Mouse (Mus musculus) thymus, postnatal 14 days (tissue): Measurements from ENCODE around the gene Gabrg3.

Experiments used
- DNase-seq: peaks from one replicate; pipeline ENCODE4 v3.0.0; 2021

Gene Gabrg3

GRCm38 (mm10) chr7:57386517-57387340 is at the start of gene Gabrg3:
Gene Gabrg3 (minus strand): TSS chr7:57387188.
- no peak for DNase-seq

DNA sequence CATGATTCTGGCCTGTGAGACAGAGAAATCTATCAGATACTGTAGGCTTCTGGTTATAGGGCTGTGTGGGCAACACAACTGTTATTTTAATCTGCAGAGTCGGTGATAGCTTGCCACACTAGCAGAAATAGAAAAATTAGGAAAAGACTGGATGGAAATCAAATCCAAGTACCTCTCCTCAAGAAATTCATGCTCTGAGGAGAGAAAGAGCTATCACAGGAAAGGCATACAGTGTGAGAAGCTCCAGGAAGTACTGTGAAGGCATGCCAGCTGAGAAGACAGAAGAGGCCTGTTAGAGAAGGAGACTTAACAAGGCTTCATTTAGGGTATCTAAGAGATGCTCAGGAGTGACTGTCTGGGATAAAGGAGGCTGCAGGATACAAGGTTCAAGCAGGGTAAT is 35.7 kb upstream of the Gabrg3 start:
- no peak for DNase-seq

DNA sequence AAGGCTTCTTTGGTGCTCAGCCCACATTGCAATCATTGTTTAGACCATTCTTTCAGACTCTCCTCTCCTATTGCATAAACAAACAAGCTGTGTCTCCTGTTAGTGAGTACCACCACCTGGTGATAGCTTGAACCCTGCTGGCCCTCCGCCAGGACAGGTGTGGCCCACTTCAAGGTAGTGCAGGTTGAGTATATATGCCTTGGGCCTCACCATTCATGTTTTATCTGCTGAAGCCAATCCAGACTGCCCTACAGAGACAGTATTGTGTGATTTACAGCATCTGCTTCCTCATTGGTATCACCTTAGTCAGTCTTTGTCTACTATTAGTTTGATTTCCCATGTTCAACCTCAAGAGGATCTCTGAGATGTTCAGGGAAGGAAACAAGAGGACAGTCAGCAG is 34.1 kb upstream of the Gabrg3 start:
- DNase-seq, result no peak

- DNase-seq, result no peak
These were observed 32.4 kb upstream of the Gabrg3 start, which contains the start of gene Gabrb3 for GRCm38 (mm10) chr7:57419392-57419791. Gene Gabrb3 (plus strand): TSS chr7:57419692.

DNA sequence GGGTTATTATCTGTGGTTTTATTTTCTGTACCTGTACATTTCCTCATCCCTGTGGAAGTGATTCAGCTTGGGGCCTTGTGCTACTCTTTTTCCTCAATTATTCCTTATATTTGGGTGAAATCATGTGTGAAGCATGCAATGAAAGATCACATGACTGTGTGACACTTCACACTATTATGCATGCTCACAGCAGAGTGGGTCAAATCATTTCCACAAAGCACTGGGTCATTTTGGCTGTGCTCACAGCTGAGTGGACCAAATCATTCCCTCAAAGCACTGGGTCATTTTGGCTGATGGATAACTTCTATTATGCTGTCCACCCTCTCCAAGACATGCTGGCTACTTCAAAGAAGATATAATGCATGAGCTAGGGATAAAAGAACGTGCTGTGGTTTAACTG is 25.9 kb upstream of the Gabrg3 start:
- DNase-seq, result no peak

GRCm38 (mm10) chr7:57411163-57411562 is 24.2 kb upstream of the Gabrg3 start:
- no peak for DNase-seq

- DNase-seq, result no peak
These were observed 6.6 kb upstream of the Gabrg3 start for GRCm38 (mm10) chr7:57393551-57393950.

GRCm38 (mm10) chr7:57390046-57390445 is 3.1 kb upstream of the Gabrg3 start:
- no peak for DNase-seq

DNA sequence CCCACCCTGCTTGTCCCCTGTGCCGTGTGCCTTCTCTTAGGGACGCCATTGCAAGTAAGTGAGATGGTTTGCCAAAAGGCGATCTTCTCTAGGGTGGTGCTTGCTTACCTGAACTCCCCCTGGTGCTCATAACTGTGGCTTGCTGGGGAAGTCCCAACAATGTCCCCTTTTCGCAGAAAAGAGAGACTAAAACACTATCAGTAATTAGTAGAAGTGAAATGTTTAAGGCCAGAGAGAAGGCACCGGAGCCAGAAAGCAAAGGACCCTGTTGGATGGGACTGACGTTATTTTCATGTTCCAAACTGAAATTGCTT is 310 bp upstream of the Gabrg3 start:
- DNase-seq, result no peak

- no peak for DNase-seq
These were observed 2.9 kb downstream of the Gabrg3 start for GRCm38 (mm10) chr7:57384112-57384511.

DNA sequence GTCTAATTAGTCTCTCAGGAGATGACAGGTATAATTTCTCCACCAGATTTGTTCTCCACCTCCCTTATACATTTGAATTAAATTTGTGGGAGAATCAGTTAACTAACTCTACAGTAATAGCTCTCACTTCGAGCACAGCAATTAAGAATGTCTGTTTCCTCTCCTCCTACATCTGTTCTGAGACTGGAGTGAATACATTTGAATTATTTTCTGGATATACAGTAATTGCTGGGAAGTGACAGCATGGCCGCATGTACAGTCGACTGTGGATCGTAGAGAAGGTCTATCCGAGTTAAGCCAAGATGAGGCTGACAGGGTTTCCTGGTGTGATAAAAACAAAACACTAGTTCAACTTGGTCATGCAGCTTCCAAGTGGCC is 21.0 kb downstream of the Gabrg3 start:
- DNase-seq, result no peak

DNA sequence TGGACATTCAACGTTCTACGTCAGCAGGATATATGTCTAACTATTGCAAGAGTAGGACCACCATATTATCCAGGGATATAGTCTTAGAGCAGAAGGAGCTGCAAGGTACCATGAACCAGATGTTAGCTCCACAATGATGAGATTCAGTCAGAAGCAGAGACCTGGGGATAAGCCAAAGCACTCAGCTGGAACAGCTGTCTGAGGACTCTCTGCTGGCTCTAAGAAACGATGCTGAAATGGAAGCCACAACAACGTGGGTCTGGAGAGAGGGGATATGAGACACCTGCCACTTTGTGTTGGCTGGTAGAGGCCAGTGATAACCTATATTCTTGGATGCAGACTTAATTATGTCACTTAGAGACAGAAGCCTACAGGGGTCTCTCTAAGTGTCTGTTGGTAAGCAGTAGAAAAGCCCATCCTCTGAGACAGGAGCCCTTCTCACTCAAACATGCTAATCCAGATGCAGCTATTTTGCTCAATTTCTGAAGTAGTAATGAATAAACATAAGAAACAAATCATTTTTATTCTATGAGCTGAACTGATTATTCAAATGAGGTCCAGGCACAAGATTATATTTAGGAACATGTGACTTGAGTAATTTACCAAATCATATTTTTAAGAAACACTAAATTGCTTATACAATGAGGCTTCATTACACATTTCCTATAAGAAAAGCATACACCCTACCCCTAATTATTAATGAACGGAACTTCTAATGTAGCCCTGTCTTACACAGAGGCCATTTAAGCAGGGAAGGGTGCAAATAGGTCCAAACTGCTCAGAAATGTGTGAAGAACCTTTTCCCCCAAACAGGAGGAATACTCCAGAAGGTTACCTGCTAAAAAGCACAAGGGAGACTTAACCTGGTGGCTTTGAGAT is 21.6 kb downstream of the Gabrg3 start:
- no peak for DNase-seq

GRCm38 (mm10) chr7:57363812-57364211 is 23.2 kb downstream of the Gabrg3 start:
- DNase-seq, result no peak

- no peak for DNase-seq
These were observed 29.0 kb downstream of the Gabrg3 start for GRCm38 (mm10) chr7:57357871-57358540.

- DNase-seq, result no peak
These were observed 30.3 kb downstream of the Gabrg3 start for GRCm38 (mm10) chr7:57356565-57357301.

- no peak for DNase-seq
These were observed 38.2 kb downstream of the Gabrg3 start for GRCm38 (mm10) chr7:57348774-57349173.

DNA sequence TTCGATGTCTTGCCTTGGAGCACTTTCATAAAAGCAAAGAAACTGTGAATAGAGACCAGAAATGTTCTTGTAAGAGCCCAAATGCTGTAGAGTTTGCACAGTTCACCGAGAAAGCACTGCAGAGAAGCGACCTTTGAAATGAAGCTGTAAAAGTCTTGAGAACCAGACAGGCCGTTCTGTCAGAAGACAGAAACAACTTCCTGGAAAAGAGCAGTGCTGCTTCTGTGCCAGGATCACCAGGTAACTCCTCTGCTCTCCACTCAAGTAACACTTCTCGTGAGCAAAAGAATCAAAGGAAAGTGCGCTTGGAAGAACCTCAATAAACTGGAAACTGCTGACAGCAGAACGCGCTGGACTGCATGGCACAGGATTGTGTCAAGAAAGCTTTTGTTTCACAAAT is 45.1 kb downstream of the Gabrg3 start:
- no peak for DNase-seq

DNA sequence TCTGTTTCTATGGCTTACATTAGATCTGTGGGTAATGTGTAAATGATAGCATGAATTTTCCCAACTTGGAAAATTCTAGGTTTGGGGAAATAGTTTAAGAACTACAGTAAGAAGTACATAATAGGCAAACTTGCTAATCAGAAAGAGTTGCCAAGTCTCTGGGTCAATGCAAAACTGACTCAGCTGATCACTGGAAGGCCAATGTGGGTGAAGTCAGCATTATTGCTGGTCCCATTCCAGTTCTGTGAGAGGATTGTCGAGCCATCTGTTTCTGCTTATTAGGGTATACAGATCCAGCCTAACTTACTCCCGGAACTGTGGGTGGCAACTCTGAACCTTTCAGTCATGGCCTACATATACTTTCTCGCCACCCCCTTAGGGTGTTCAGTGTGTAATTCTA is 55.8 kb downstream of the Gabrg3 start:
- DNase-seq, result no peak

GRCm38 (mm10) chr7:57330240-57330639 is 56.7 kb downstream of the Gabrg3 start:
- no peak for DNase-seq

GRCm38 (mm10) chr7:57324473-57324872 is 62.5 kb downstream of the Gabrg3 start:
- DNase-seq, result no peak

GRCm38 (mm10) chr7:57322086-57322485 is 64.9 kb downstream of the Gabrg3 start:
- DNase-seq, result no peak

GRCm38 (mm10) chr7:57314971-57315370 is 72.0 kb downstream of the Gabrg3 start:
- no peak for DNase-seq

GRCm38 (mm10) chr7:57312018-57312417 is 75.0 kb downstream of the Gabrg3 start:
- no peak for DNase-seq
